Mouse (Mus musculus) kidney, adult 2 months (tissue): ENCODE results near the gene Tnnt2. TPM values are rescaled to one million over a fixed set of nuclear protein-coding genes. Genes with fewer than 3 reads are reported as not detected.
A peak's percentile ranks its signal among the peaks of the same experiment; 100 is the strongest.

Experiments used
- DNase-seq: peaks from one replicate; pipeline ENCODE4 v3.0.0; 2021
- H3K27ac ChIP-seq: fragments of 200-500 bp; 2 replicates; pipeline ENCODE4 v1.5.1; 2012; ENCODE audit warnings: low read depth, low read length, control low read depth, inconsistent platforms; ENCODE audit not compliant: insufficient read depth
- H3K27me3 ChIP-seq: fragments of 200-500 bp; replicated peaks from 2 replicates; pipeline ENCODE4 v1.6.1; 2012; ENCODE audit warnings: mild to moderate bottlenecking, moderate library complexity, low read length, inconsistent platforms; ENCODE audit not compliant: control insufficient read depth, insufficient read depth
- H3K36me3 ChIP-seq: fragments of 200-500 bp; 2 replicates; pipeline ENCODE4 v1.6.1; 2012; ENCODE audit warnings: mild to moderate bottlenecking, moderate library complexity, low read length, inconsistent platforms; ENCODE audit not compliant: control insufficient read depth, insufficient read depth
- H3K4me1 ChIP-seq: fragments of 200-500 bp; 2 replicates; pipeline ENCODE4 v1.6.1; 2011; ENCODE audit warnings: low read length; ENCODE audit not compliant: control insufficient read depth, insufficient read depth
- H3K4me3 ChIP-seq: fragments of 200-500 bp; 2 replicates; pipeline ENCODE4 v1.5.1; 2011; ENCODE audit warnings: mild to moderate bottlenecking, low read depth, low read length, control low read depth; ENCODE audit not compliant: insufficient read depth
- CTCF ChIP-seq: fragments of 200-500 bp; conservative IDR thresholded peaks from 2 replicates; pipeline ENCODE4 v1.5.1; 2011; ENCODE audit warnings: low read depth, mild to moderate bottlenecking, control low read depth, low read length, moderate library complexity, mixed read lengths; ENCODE audit not compliant: insufficient read depth, insufficient read length
- POLR2A ChIP-seq: fragments of 200-500 bp; IDR thresholded peaks from one replicate; pipeline ENCODE4 v1.6.1; 2011; ENCODE audit warnings: low read depth, low read length, control low read depth
- WGBS: fragments of 180-500 bp; shearing (Covaris S2); methylation state at CpG from one replicate; pipeline ENCODE4 v1.1.7; 2018; 5-methylcytosine and 5-hydroxymethylcytosine counted together
- polyA plus RNA-seq: library from polyadenylated mRNA; depleted of rRNA; stranded (reverse); fragments of >200 nt; gene quantifications from 2 replicates; pipeline ENCODE4 v1.2.3, GENCODE M21; 2012

The Tnnt2 gene
- polyA plus RNA-seq, 1 experiment: 0.44 TPM

DNA sequence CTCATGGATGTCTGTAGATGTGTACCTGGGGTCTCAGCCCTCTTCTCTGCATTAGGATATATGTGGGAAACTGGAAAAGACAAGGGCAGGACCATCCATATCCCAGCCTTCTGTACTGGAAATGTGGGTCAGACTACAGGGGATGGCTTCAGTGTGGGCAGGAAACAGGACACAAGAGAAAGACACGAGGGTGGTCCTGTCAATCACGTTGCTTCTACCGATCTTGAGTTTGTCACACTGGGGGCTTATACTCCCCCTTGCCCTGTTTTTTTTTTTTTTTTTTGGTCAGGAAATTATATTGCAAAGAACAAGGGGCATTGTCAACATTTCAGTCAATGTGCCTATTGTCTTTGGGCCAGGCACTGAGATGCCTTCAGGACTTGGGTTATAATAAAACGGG lies 2.5 kb downstream of the Tnnt2 start:
- H3K4me1 ChIP-seq: no peaks in the 10 kb centered on the region
- WGBS: 66% methylated on average over 4 of the region's 4 CpGs
- H3K36me3 ChIP-seq: no peaks in the 10 kb centered on the region
- no peak for TF ChIP-seq POLR2A
- TF ChIP-seq CTCF: no peak
- no peak overlapping the region for H3K27ac ChIP-seq
- H3K4me3 ChIP-seq: no peak overlapping the region
- DNase-seq: no peak
- no peaks in the 10 kb centered on the region for H3K27me3 ChIP-seq

DNA sequence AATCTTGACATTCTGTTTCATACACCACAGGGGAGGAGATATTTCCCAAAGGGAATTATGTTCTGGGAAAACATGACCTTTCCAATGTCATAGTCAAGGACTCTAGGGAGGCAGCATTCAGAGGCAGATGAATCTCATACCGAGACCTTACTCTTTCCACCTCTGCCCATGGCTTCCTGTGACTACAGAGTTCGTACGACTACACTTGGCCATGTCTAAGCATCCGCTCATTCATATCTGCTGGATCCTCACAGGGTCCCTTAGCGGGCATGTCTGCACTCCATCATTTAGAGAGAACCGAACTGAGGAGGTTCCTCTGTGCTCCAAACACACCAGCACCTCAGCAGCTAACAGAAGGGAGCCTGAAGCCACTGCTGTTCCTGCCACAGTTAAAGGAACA lies 2.9 kb downstream of the Tnnt2 start:
- no peak for DNase-seq
- no peak for TF ChIP-seq POLR2A
- no peak for TF ChIP-seq CTCF
- Histone ChIP-seq H3K36me3 (no peaks in the 10 kb centered on the region), H3K27ac (no peak overlapping the region), H3K4me1 (no peaks in the 10 kb centered on the region), H3K4me3 (no peak overlapping the region), H3K27me3 (no peaks in the 10 kb centered on the region)
- 87% methylated on average over 6 of the region's 6 CpGs for WGBS

DNA sequence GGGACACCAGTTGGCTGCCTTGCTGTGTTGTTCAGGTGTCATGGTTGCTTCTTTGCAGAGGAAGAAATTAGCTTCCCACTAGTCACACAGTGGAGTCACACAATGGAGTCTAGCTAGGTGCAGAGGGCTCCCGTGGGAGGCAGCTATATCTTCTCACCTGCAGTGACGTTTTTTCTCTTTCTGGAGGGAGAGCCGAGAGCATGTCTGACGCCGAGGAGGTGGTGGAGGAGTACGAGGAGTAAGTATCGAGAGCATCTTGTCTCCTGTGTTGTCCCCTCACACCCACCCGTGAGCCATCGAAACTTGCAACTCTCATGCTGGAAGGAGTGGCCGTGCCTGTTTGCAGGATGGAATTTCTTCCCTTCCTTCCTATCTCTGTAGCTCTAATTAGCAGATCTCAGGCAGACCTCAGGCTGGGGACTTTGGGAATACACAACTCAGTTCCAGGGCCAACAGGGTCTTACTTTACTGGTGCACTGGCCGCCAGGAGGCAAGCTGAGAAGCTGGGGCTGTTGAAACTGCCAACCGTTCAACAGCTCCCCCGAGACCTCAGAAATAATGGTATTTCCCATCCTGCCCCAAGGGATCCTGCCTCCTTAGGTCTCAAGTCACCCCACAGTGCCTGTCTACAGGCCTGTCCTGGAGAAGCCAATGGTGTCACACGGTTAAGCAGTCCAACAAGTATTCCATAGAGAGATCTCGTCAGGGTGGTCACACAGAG lies 4.7 kb downstream of the Tnnt2 start:
- 51% methylated on average over 15 of the region's 15 CpGs for WGBS
- no peak overlapping the region for H3K4me3 ChIP-seq

DNA sequence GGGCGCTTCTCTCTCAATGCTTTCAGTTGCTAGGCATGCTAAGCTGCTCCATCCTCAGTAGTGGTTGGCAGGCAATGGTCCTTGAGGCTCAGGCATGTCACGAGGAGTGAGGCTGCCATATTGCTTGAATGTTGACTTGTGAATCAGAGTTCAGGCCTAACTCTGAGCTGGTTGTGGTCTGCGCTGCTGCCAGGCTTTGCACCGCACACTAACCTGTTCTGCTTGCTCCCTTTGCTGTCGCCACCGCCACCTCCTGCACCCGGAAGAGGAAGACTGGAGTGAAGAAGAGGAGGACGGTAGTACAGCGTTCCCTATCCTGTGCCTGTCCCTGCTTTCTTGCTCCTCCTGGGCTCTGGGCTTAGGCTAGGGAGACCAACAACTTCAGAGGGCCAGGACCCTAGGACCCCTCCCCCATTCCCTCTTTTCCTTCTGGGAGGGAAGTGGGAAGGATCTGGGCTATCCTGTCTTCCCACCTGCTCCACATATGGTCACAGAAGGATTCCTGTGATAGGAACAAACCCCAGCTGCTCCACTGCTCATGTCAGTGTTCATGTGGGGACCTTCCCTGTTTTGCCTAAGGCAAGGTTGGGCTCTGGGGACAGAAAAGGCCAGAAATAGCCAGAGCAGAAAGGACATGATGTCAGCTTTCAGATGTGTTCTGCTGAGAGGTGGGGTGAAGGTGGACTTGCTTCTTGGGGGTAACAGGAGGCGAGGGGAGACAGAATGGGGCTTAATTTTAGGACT lies 7.5 kb downstream of the Tnnt2 start:
- 95% methylated on average over 10 of the region's 10 CpGs for WGBS
- no peak overlapping the region for H3K27ac ChIP-seq

More for the DNA sequence above, 4.7 kb downstream of the Tnnt2 start:
- no peaks in the 10 kb centered on the region for H3K36me3 ChIP-seq
- H3K4me1 ChIP-seq: no peaks in the 10 kb centered on the region
- no peaks in the 10 kb centered on the region for H3K27me3 ChIP-seq
- no peak for DNase-seq
- TF ChIP-seq CTCF (no peak), POLR2A (no peak)
- no peak overlapping the region for H3K27ac ChIP-seq

DNA sequence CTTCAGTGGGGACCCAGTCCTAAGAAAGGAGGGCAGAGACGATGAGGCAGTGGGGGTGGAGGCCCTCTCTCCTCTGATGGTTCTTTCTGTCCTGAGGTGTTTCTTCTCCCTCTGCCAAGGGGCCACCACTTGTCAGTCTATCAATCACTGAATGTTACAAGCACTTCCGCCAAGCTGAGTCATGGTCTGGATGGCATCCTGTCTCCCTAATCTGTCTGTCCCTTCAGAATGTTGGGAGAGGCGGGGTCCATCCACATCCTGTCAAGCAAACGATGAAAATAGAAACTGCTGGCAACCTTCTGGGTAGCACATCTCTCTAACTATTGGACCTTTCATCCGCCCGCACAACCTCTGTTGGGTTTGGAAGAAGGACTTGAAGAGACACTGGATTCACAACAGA lies 8.3 kb downstream of the Tnnt2 start:
- 65% methylated on average over 6 of the region's 6 CpGs for WGBS
- no peaks in the 10 kb centered on the region for H3K36me3 ChIP-seq
- TF ChIP-seq POLR2A (no peak), CTCF (no peak)
- no peaks in the 10 kb centered on the region for H3K27me3 ChIP-seq
- no peak overlapping the region for H3K27ac ChIP-seq
- no peaks in the 10 kb centered on the region for H3K4me1 ChIP-seq
- no peak overlapping the region for H3K4me3 ChIP-seq
- peak; percentile 27 for DNase-seq

More for the DNA sequence above, 7.5 kb downstream of the Tnnt2 start:
- Histone ChIP-seq H3K27me3 (no peaks in the 10 kb centered on the region), H3K36me3 (no peaks in the 10 kb centered on the region), H3K4me3 (no peak overlapping the region), H3K4me1 (no peaks in the 10 kb centered on the region)
- DNase-seq: no peak
- no peak for TF ChIP-seq POLR2A
- no peak for TF ChIP-seq CTCF

DNA sequence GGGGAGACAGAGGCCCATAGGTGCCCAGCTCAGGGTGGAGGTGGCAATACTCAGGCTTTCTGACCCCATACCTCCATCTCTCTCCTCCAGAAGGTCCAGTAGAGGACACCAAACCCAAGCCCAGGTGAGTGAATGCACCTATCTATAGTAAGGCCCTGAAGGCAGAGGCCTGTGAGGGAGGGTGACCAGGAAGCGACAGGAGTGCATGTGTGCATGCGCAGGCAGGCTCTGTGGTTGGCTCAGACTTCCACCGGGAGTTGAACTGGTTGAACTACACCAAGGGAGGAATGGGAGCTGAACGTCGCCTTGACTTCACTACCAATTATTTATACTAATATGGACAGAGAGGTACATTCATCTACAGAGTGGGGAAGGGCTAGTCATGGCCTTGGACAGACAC lies 10.5 kb downstream of the Tnnt2 start:
- 89% methylated on average over 5 of the region's 5 CpGs for WGBS
- no peak overlapping the region for H3K27ac ChIP-seq
- H3K4me1 ChIP-seq: no peaks in the 10 kb centered on the region
- no peak for DNase-seq
- no peaks in the 10 kb centered on the region for H3K27me3 ChIP-seq
- TF ChIP-seq POLR2A (no peak), CTCF (no peak)
- no peaks in the 10 kb centered on the region for H3K36me3 ChIP-seq
- no peak overlapping the region for H3K4me3 ChIP-seq

DNA sequence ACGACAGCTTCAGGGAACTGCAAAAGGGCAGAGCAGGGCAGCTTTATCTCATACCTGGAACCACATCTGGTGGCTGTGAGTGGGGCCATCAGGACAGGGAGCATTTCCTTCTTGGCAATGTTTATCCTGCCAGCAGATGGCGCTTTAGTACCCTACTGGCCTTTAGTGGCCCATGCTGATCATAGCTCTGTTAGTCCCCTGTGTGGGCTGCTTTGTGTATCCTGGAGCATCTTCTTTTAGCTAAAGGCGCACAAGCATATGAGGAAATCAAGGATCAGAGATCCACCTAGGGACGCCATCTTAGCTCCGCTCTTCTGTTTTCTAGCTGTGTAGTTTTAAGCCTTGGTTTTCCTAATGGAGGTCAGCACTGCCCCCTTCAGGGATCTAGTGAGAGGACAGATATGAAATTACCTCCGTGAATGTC lies 11.0 kb downstream of the Tnnt2 start:
- Histone ChIP-seq H3K27ac (no peak overlapping the region), H3K4me1 (no peaks in the 10 kb centered on the region), H3K36me3 (no peaks in the 10 kb centered on the region), H3K4me3 (no peak overlapping the region), H3K27me3 (no peaks in the 10 kb centered on the region)
- no peak for TF ChIP-seq POLR2A
- TF ChIP-seq CTCF: peak; percentile 64
- WGBS: 40% methylated on average over 6 of the region's 6 CpGs
- peak; percentile 35 for DNase-seq
